Mouse (Mus musculus): ENCODE data around the gene Lpar3.
A peak's percentile ranks its signal among the peaks of the same experiment; 100 is the strongest.
"Not testable (repeated sequence)": the region's sequence is repeated elsewhere in the genome, so short reads cannot be mapped to it uniquely, and the experiment has no call there.

The Lpar3 gene

DNA sequence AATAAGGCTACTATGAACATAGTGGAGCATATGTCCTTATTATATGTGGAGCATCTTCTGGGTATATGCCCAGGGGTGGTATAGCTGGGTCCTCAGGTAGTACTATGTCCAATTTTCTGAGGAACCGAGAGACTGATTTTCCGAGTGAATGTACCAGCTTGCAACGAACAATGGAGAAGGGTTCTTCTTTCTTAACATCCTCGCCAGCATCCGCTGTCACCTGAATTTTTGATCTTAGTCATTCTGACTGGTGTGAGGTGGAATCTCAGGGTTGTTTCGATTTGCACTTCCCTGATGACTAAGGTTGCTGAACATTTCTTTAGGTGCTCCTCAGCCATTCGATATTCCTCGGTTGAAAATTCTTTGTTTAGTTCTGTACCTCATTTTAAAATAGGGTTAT is 11.0 kb upstream of the Lpar3 start:
- DNase-seq (ENCODE audit: low spot score in 2 of 2): not testable (repeated sequence)

DNA sequence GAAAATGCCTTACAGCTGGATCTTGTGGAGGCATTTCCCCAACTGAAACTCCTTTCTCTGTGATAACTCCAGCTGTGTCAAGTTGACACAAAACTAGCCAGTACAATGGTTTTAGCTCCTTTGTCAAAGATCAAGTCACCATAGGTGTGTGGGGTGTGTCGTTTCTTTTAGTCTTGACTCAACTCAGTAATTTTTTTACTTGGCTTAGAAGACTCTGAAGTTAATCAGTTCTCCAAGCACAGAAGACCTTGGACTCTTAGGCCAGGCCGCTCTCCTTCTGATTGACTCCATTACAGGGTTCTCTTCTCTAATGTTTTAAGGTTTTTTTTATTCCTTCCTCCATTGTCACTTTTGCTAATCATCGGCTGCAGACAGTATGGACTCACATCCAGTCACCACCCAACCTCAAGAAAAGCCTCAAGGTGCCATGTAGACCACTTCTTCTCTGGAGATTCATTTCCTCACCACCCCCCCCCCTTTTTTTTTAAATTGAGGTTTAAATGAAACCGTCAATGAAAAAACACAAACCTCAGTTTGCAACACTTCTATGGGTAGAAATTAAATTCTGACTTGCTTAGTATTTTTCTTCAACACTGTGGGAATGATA is 9.5 kb upstream of the Lpar3 start:
- DNase-seq (ENCODE audit: low spot score in 2 of 2): no peak

DNA sequence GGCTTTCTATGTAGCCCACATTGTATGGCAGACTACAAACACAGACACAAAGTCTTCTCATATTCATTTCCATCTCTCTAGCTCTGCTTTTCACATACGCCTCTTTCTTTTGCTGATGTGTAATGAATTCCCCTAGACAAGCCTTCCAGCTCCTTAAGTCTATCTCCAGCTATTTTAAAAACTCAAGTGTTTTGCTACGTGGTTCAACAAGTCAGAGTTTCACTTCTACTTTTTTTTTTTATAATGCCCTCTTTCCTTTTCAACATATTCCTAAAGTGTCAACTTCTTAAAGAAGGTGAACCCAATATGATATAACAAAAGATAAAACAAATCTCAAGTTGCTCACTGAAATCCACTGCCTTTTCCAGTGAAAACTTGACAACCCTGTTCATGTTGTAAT is 8.8 kb upstream of the Lpar3 start:
- no peak for DNase-seq (ENCODE audit: low spot score in 2 of 2)

DNA sequence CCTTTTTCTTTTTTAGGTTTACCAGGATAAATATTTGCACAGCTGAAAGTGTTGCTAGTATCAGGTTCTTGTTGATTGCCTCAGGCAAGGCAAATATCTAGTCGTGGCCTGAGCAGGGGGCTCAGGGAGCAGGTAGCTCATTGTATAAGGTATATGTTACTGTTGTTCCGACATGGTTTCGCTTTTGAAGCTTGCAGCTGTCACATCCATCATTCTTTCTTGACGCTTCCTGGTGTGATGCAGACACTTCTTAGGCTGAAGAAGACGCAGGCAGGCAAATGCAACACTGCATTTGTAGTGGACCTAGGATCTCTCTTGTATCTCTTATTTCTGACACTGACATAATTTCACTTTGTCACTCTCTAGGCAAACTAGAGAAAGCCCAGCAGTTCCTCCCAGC is 7.4 kb upstream of the Lpar3 start:
- DNase-seq (ENCODE audit: low spot score in 2 of 2): no peak

DNA sequence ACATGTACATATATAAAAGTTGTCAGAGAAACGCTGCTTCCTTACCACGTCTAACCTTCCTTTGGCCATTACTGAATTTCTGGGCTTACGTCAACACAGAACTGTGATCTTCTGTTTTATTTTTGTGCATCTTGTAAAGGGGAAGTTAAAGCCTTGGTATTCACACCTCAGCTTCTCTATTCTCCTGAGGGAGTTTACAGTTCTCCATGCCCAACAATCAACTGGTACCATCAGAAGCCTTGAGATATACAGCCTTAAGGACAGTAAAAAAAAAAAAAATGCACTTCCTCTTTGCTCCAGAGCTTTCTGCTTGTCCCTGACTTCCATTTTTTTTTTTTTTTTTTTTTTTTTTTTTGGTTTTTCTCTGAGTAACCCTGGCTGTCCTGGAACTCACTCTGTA is 4.2 kb upstream of the Lpar3 start:
- DNase-seq (ENCODE audit: low spot score in 2 of 2): no peak

DNA sequence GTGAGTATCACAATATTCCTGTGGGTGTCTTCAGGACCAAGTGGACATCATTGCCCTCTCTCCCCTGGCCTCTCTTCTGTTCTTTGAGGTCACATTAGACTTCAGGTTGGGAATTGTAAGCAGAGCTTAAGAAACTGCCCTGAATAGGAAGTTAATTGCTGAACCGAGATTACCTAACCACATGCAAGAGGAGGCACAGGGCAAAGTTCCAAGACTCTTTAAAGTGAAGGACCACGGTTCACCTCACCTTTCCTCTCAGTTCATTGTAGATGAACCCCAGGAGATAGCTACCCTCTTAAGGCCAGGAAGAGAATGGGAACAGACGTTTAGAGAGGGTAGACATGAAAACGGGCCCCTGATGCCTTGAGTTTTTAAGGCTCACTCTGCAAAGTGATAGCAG is 3.5 kb downstream of the Lpar3 start:
- DNase-seq (ENCODE audit: low spot score in 2 of 2): peak in 1 of 2 experiments; percentile 19

DNA sequence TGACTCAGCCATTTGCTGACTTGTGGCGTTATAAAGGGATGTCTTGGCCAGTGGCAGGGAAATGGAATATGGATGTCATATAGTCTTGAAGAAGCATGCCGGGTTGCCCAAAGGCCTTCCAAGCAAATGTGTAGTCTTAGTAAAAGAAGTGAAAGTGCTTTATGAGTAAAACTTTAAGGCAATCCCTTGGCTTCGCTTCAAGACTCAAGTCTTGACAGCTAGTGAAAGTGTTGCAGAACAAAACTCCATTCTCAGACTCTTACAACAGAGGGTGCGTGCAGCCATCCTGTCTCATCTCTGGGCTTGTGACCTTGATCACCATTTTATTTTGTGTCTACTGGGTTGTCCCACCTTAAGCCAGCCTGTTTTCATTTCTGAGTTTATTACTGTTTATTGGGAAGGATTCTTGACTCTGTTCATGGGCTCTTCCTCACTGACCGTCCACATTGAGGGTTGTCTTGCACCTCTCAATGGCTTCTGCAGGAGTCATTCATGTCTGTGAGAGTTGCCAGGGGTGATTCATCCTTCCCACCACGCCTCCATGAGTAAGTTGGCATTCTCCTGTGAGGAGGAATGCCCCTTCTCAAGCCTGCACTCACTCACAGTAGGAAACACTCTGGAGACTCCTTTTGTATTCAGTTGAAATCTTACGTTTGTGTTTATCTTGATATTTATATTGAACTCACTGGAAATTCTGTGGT is 4.4 kb downstream of the Lpar3 start:
- DNase-seq (ENCODE audit: low spot score in 2 of 2): no peak

DNA sequence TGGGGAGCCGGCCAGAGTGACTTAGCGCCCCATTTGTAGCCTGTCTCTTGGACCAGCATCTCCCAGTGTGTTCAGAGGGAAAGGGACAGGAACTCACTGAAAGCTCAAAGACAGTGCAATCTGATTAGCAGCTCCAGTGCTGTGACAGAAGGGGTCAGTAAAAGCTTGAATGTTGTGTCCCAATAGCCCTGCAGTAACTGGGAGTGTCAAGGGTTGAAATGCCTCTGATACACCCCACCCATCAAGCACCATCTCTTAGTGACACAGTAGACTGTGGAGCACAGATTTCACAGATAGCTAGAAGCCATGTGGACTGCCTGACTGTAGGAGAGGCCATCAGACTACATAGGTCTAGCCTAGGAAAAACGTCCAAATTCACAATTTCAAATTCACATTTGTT is 6.7 kb downstream of the Lpar3 start:
- DNase-seq (ENCODE audit: low spot score in 2 of 2): no peak

DNA sequence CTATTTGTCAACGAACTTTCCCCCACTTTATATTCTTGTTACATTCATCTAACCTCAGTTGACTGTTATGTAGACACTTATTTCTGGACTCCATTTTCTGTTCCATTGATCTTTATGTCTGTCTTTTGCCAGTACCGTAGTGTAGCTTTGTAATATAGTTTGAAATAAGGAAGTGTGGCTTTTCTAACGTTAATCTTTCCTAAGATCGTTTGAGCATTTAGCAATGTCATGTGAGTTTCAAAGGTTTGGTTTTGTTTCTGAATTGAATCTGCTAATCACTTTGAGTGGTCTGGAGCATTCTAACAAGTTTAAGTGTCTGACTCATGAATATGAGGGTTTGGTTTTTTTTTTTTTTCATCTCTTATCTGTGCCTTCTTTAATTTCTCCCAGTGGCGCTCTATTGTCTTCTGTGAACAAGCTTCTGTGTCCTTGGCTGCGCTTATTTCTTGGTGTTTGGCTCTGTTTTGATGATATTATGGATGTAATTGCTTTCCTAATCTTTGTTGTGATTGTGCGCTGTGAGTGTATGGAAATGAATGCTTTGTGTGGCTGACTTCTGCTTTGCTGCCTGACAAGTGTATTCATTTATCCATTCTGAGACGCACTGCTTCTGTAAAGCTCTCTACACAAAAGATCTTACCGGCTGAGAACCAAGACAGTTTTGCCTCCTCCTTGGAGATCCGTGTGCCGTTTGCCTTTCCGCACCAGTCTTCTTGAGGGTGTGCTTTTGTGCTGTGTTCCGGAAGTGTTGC is 8.0 kb downstream of the Lpar3 start:
- DNase-seq (ENCODE audit: low spot score in 2 of 2): no peak

DNA sequence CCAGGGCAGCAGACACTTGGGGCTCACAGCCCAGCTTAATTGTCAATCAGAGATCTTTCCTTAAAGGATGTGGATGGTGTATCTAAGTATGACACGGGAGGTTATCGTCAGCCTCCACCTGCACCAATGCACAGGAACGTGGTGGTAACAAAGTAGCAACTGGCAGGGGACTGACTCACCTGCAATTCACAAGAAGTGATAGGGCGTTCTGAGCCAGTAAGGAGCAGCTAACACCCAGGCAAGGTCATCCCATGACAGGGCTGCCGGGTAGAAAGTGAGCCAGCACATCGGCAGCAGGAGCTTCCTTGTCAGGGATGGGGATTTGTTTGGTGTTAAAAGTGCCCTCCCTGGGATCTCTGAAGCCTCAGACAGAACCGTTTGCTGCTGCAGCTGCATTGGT is 11.9 kb downstream of the Lpar3 start:
- no peak for DNase-seq (ENCODE audit: low spot score in 2 of 2)

DNA sequence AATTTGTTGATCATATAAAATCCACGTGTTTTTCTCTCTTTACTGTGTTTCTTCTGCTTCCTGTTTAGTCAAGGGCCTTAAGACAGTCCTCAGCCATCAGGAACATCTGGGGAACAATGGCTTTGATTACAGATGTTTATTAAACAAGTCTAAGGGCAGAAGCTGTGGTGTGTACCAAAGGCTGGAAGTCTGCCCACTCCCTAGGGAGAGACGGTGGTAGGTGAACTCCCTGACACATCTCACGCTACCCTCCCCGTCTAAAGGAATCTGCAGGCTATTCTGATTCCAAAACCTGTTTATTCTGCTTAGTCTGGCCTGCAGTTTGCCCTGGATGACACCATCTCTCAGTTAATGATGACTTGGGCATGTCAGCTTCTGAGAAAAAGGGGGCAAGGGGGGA is 13.0 kb downstream of the Lpar3 start:
- no peak for DNase-seq (ENCODE audit: low spot score in 2 of 2)

DNA sequence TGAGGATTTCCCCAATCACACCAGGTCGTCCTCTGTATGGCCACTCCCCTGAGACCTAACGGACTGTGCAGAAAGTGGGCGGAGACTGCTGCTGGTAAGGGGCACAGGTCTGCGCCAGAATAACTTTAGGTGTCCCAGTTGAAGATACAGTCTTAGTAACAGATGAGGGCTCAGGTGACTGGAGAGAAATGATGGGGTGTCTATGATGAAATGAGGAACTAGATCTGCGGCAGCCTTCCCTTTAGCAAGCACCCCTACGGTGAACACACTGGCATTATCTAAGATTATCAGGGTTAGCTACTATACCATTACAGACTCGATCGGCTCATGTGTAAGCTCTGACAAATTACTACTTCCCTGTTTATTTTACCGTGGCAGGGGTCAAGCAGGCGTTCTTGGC is 13.8 kb downstream of the Lpar3 start:
- DNase-seq (ENCODE audit: low spot score in 2 of 2): no peak

DNA sequence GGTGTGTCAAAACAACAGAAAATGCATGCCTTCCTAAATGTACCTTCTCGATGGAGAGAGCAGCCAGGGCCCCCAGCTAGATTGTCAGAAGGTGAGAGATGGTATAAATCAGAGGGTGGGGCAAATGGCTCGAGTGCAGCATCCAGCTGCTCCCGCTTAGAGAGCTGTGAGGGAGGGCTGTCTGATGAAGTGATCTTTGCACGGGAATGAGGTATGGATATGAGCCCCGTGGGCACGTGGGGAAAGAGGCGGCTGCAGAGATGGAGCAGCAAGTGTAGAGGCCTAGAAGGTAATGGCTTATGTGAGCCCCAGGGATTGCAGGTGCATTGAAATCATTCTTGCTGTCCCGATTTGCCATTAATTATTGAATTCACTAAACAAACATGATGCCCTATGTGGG is 15.5 kb downstream of the Lpar3 start:
- DNase-seq (ENCODE audit: low spot score in 2 of 2): no peak

DNA sequence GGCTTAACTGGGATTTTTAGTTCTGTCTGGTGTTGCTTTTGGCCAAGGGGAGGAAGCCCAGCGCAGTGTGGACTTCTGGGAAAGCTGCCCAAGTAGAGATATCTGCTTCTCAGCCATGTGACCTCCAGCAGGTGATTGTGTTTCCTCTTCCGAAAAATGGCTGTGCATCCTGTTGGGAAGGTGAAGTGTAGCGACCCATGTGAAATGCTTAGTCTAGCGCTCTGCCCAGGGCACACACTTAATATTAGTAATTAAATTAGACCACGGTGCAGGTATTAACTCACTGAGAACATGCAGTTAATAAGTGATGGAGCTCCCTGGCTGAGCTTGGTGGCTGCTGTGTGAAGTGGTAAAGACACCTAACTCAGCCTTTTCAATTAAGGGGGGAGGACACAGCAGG is 16.9 kb downstream of the Lpar3 start:
- DNase-seq (ENCODE audit: low spot score in 2 of 2): no peak

DNA sequence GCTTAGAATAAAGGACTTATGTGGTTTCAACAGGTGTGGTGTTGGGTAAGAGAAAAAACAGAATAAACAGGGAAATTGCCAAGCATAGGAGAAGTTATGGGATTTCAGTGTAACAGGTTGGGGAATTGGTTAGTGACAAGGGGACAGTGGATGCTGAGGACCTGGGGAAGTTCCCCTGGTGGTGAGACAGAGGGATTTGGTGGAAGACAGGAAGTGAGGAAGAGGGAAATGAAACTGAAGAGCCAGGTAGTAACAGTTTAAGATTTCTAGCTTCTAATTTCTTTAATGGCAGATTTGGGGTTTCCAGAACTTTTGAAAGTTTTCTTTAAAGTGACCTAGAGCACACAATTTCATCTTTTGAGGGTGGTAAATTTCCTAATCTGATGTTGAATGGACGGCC is 23.9 kb downstream of the Lpar3 start:
- no peak for DNase-seq (ENCODE audit: low spot score in 2 of 2)

DNA sequence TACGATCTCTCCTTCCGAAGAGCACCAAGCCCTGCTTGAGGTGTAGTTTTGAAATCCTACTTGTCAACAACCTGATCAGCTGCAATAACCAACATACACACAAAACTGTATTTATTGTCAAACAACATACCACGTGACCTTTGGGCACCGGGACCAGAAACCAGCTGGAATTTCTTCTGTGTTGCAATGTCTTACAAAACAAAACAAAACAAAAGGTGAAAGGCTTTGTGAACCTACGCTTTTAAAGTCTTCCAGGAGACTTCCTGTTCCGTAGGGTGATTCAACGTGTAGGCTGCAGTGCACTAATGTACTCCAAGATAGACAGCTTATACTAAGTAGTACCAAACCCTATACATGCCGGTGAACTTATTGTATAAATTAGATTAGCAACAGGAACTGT is 25.8 kb downstream of the Lpar3 start:
- DNase-seq (ENCODE audit: low spot score in 2 of 2): no peak

DNA sequence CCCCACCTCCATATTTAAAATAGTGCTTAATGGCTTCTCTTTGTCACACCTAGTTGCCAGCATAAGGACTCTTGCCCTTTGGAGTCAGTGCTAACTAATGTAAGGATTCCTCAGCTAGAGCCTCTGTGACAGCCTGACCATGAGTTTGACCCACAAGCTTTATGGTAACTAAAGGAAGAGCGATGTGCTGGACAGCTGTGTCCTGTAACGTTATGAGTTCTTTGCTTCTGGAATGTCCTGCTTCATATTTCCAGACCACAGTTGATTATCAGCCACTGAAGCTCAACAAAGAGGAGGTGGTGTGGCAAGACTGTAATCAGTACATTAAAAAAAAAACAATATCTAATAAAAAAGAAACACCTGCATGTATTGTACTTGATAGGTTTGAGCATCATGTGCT is 26.2 kb downstream of the Lpar3 start:
- no peak for DNase-seq (ENCODE audit: low spot score in 2 of 2)

DNA sequence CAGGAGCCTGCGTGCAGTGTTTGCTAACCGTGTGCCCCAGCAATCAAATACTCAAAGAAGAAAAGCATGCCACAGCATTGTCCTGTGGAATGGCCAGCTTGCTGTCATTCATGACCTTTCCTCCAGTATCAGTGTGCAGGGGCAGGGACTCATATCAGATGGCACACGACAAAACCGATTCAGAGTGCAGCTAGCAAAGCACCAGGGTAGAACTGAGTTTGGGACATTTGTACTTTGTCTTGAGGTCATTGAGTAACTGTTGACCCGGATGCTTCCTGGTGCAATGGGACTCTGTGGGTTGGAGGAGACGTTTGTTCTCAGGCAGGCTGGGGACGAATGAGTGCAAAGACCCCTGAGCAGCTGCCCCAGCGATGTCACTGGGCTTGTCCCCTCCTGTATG is 29.1 kb downstream of the Lpar3 start:
- no peak for DNase-seq (ENCODE audit: low spot score in 2 of 2)

DNA sequence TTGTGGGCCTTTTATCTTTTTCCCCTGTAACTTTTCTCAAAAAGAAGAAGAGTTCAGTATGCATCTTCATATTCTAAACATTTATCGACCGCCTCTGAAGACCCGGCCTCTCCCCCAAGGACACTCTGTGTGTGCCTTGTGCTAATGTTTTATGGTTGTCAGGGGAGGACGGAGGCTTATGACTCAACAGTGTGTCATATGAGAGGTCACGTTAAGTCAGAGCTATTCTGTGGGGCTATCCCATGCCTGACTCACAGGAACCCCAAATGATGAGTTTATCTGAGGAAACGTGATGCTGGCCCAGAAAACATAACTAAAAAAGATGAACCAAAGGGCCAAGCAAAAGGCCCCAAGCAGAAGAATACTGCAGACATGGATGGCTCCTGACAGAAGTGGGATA is 31.0 kb downstream of the Lpar3 start:
- no peak for DNase-seq (ENCODE audit: low spot score in 2 of 2)

DNA sequence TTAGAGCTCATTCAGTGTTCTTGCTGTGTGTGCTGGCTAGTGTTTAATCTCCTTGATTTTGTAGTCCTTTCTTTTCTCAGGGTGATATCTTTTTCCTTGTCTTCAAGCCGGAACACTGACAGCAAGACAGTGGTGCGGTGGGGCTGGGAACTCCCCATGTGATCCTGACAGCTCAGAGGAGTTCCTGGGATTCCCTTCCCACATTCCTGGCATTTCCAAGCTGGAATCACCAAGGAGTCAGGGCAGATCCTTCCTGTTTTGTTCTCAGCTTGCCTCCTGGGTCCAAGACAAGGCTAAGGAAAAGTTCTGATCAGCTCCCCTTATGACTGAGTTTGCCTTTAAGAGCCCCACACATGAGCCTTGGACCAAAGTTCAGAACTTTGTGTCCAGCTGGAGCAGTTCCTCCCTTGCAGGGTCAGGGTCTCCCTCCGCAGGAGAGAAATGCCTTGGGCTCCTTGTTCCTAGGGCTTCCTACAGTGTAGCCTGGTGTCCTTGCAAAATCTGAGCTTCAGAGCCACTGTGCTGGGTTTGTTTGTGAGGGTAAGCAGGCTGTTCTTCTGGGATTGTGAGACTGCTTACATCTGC is 33.1 kb downstream of the Lpar3 start:
- peak in 1 of 2 experiments; percentile 21 for DNase-seq (ENCODE audit: low spot score in 2 of 2)

DNA sequence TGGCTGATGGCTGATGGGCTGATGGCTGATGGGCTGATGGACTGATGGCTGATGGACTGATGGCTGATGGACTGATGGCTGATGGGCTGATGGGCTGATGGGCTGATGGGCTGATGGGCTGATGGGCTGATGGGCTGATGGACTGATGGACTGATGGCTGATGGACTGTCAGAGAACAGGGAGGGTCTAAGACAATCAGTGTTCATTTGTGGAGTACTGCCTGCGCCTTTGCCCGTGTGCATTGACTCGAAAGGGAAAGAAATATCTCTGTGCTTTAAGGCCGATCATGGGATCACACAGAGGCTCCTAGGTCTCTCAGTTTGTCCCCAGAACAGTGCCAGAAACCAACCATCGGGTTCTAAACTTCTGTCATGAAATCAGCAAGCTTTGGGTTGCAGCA is 34.4 kb downstream of the Lpar3 start:
- no peak for DNase-seq (ENCODE audit: low spot score in 2 of 2)

DNA sequence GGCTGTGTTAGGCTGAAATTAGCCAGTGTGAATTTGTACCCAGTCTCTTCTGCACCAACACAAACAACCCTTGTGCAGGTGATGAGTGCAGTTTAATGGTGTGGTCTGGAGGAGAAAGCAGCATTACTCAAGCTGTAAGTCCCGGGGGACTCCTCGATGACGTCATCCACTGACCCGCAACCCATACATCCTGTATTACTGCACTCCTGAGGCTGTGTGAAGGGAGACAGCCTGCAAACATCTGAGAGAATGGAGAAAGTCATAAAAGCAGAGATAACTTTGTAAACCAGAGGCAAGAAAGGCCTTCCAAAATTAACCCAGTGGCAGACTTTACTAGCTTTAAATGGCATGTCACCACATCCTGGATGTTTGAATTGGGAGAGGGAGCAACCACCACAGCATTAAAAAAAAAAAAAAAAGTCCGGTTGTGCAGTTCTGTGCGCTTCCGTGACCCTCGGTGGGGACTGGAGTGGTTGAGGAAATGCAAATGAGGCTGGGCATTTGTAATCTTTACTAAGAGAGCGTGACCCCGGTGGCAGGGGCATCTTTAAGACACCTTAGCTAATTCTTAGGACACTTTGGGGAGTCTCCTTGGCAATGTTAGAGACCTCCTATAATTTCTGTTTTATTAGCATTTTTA is 36.8 kb downstream of the Lpar3 start:
- no peak for DNase-seq (ENCODE audit: low spot score in 2 of 2)
